9 mouse cellular contexts compared by ENCODE assay signal in the genomic region with DNA sequence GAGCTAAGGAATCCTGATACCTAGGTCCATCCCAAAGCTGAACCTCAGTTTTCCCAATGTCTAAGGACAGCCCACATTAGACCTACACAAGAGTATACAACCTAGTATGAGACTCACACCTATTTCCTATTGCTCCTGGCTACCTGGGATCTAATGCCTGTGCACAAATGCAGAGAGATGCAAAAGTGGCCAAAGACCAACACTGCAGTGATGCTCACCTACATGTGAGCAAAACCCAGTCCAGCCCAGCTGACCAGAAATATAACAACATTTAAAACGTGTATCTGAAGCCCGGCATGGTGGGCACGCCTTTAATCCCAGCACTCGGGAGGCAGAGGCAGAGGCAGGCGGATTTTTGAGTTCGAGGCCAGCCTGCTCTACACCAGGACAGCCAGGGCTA. TPM values are rescaled to one million over a fixed set of nuclear protein-coding genes. Genes with fewer than 3 reads are reported as not detected.
DNase-seq lines count a peak whose midpoint lies in the region; ATAC-seq lines count a peak whose summit lies in the region.
"Had no signal": no experiment of that assay in that cellular context is flagged by ENCODE, and none has a peak within 500 bp of the region (broad histone marks: within the 10 kb centered on the region; RNA-seq: fewer than 3 reads in every experiment).

No protein-coding gene starts in this region.

- DNase-seq in lung, postnatal 25 days (ENCODE audit: low spot score): no peak
- no peak for DNase-seq in liver, embryonic 11.5 days (ENCODE audit: low spot score)
- no peak for DNase-seq in natural killer cell, adult 2 months (ENCODE audit: low spot score in 2 of 2)
- no peak for DNase-seq in adrenal gland, postnatal 4 days (ENCODE audit: low spot score in 2 of 2)
- DNase-seq in adrenal gland, postnatal 25 days: no peak

- peaks cover 19% of the 10 kb centered on the region for H3K4me1 ChIP-seq in lung, embryonic 16.5 days (replicated peaks; ENCODE audit: control insufficient read depth, insufficient read depth, low read length)
- peaks cover 17% of the 10 kb centered on the region for H3K4me1 ChIP-seq in forebrain, embryonic 13.5 days
- peaks cover 14% of the 10 kb centered on the region for H3K4me1 ChIP-seq in liver, embryonic 11.5 days (replicated peaks; ENCODE audit: control insufficient read depth, insufficient read depth, low read length)
- H3K4me1 ChIP-seq in stomach, embryonic 15.5 days: peaks cover 4% of the 10 kb centered on the region; the same call in 1 of the 2 replicates

- no peak overlapping the region for H3K27ac ChIP-seq in lung, embryonic 16.5 days (ENCODE audit: low read length)
- H3K27ac ChIP-seq in forebrain, embryonic 13.5 days: no peak overlapping the region
- H3K27ac ChIP-seq in liver, embryonic 11.5 days (ENCODE audit: low read depth, low read length): no peak overlapping the region
- no peak overlapping the region for H3K27ac ChIP-seq in stomach, embryonic 15.5 days

- H3K27me3 ChIP-seq in lung, embryonic 16.5 days (ENCODE audit: control insufficient read depth, insufficient read depth, low read depth, low read length): no peaks in the 10 kb centered on the region
- peaks cover 12% of the 10 kb centered on the region; the same call in 1 of the 2 replicates for H3K27me3 ChIP-seq in forebrain, embryonic 13.5 days
- H3K27me3 ChIP-seq in liver, embryonic 11.5 days (replicated peaks; ENCODE audit: control insufficient read depth, insufficient read depth, low read length): no peaks in the 10 kb centered on the region
- H3K27me3 ChIP-seq in stomach, embryonic 15.5 days (replicated peaks): no peaks in the 10 kb centered on the region

- peak overlapping the region; percentile 85 for H3K4me3 ChIP-seq in lung, embryonic 16.5 days (ENCODE audit: low read length)
- peak overlapping the region; percentile 70 for H3K4me3 ChIP-seq in forebrain, embryonic 13.5 days
- peak overlapping the region; percentile 84 for H3K4me3 ChIP-seq in liver, embryonic 11.5 days (ENCODE audit: low read depth, low read length)
- H3K4me3 ChIP-seq in stomach, embryonic 15.5 days (replicated peaks): peak overlapping the region; percentile 77

- H3K9me3 ChIP-seq in lung, embryonic 16.5 days (ENCODE audit: control insufficient read depth, low read length): no peaks in the 10 kb centered on the region
- H3K9me3 ChIP-seq in forebrain, embryonic 13.5 days (replicated peaks): no peaks in the 10 kb centered on the region
- H3K9me3 ChIP-seq in liver, embryonic 11.5 days (ENCODE audit: control insufficient read depth, low read length): no peaks in the 10 kb centered on the region
- no peaks in the 10 kb centered on the region for H3K9me3 ChIP-seq in stomach, embryonic 15.5 days

- H3K36me3 ChIP-seq in lung, embryonic 16.5 days (ENCODE audit: control insufficient read depth, insufficient read depth, low read length): no peaks in the 10 kb centered on the region
- no peaks in the 10 kb centered on the region for H3K36me3 ChIP-seq in forebrain, embryonic 13.5 days (ENCODE audit: poor library complexity, severe bottlenecking)
- no peaks in the 10 kb centered on the region for H3K36me3 ChIP-seq in liver, embryonic 11.5 days (ENCODE audit: control insufficient read depth, insufficient read depth, low read length)
- no peaks in the 10 kb centered on the region for H3K36me3 ChIP-seq in stomach, embryonic 15.5 days

- no peak overlapping the region for H3K9ac ChIP-seq in lung, embryonic 16.5 days (ENCODE audit: low read length)
- H3K9ac ChIP-seq in forebrain, embryonic 13.5 days: no peak overlapping the region
- H3K9ac ChIP-seq in liver, embryonic 11.5 days (ENCODE audit: low read depth, low read length): no peak overlapping the region
- no peak overlapping the region for H3K9ac ChIP-seq in stomach, embryonic 15.5 days

- WGBS in lung, embryonic 16.5 days: 10% methylated on average over 6 of the region's 6 CpGs
- 13% methylated on average over 6 of the region's 6 CpGs for WGBS in forebrain, embryonic 13.5 days
- 6% methylated on average over 6 of the region's 6 CpGs for WGBS in liver, embryonic 11.5 days
- 19% methylated on average over 6 of the region's 6 CpGs for WGBS in stomach, embryonic 15.5 days

- no peak for ATAC-seq in lung, embryonic 16.5 days (ENCODE audit: low read depth)
- ATAC-seq in forebrain, embryonic 13.5 days: no peak
- peak; percentile 0; the same call in 1 of the 2 replicates for ATAC-seq in liver, embryonic 11.5 days (replicated peaks; ENCODE audit: low FRiP score)
- ATAC-seq in stomach, embryonic 15.5 days (ENCODE audit: insufficient read depth, low FRiP score, low read depth): no peak

- peak overlapping the region; percentile 53 for H3K4me2 ChIP-seq in lung, embryonic 16.5 days (ENCODE audit: low read depth, low read length)
- peak overlapping the region; percentile 62; the same call in 1 of the 2 replicates for H3K4me2 ChIP-seq in forebrain, embryonic 13.5 days
- H3K4me2 ChIP-seq in liver, embryonic 11.5 days: peak overlapping the region; percentile 63
- H3K4me2 ChIP-seq in stomach, embryonic 15.5 days: peak overlapping the region; percentile 54

RNA-seq across cellular contexts. Expression of gene Zfp213, which starts 18.2 kb away (rescaled TPM):
- polyA plus RNA-seq in lung, embryonic 16.5 days (2015; fragmentation: Nextera tagmentation; extraction: Ambion mirVana): 17.4 and 21.7 TPM in 2 replicates
- polyA plus RNA-seq in forebrain, embryonic 13.5 days (2015; fragmentation: Nextera tagmentation; extraction: Ambion mirVana): 20.7 and 22.4 TPM in 2 replicates
- 14.3 and 14.8 TPM in 2 replicates for polyA plus RNA-seq in liver, embryonic 11.5 days (2014; fragmentation: Nextera tagmentation; extraction: Ambion mirVana)
- polyA plus RNA-seq in stomach, embryonic 15.5 days (2015; fragmentation: Nextera tagmentation; extraction: Ambion mirVana): 16.1 and 18.8 TPM in 2 replicates
- 10 to 100 TPM in 1 of 2 experiments, 1 to 10 TPM in 1; 8.5 to 11.5 TPM for total RNA-seq in adrenal gland, postnatal 4 days (2021)
- 12.0 and 12.8 TPM in 2 replicates for total RNA-seq in adrenal gland, postnatal 25 days (2021)

RNA-seq across cellular contexts. Expression of gene Zfp13, which starts 53.4 kb away (rescaled TPM):
- 12.9 TPM in 2 replicates for polyA plus RNA-seq in lung, embryonic 16.5 days (2015; fragmentation: Nextera tagmentation; extraction: Ambion mirVana)
- 21.2 and 26.8 TPM in 2 replicates for polyA plus RNA-seq in forebrain, embryonic 13.5 days (2015; fragmentation: Nextera tagmentation; extraction: Ambion mirVana)
- 5.6 and 6.3 TPM in 2 replicates for polyA plus RNA-seq in liver, embryonic 11.5 days (2014; fragmentation: Nextera tagmentation; extraction: Ambion mirVana)
- polyA plus RNA-seq in stomach, embryonic 15.5 days (2015; fragmentation: Nextera tagmentation; extraction: Ambion mirVana): 10.3 and 12.7 TPM in 2 replicates
- total RNA-seq in adrenal gland, postnatal 4 days (2021): 10 to 100 TPM; 27.5 to 29.7 TPM
- total RNA-seq in adrenal gland, postnatal 25 days (2021): 11.1 and 12.8 TPM in 2 replicates

RNA-seq across cellular contexts. Expression of gene Zscan10, which starts 54.8 kb away (rescaled TPM):
- polyA plus RNA-seq in lung, embryonic 16.5 days (2015; fragmentation: Nextera tagmentation; extraction: Ambion mirVana): 0.26 and 0.36 TPM in 2 replicates
- polyA plus RNA-seq in forebrain, embryonic 13.5 days (2015; fragmentation: Nextera tagmentation; extraction: Ambion mirVana): 0.24 TPM in 1 of 2 replicates, not detected in the other
- polyA plus RNA-seq in liver, embryonic 11.5 days (2014; fragmentation: Nextera tagmentation; extraction: Ambion mirVana): 0.12 and 0.25 TPM in 2 replicates
- polyA plus RNA-seq in stomach, embryonic 15.5 days (2015; fragmentation: Nextera tagmentation; extraction: Ambion mirVana): 0.12 and 0.18 TPM in 2 replicates
- not detected for total RNA-seq in adrenal gland, postnatal 4 days (2021)
- total RNA-seq in adrenal gland, postnatal 25 days (2021): not detected in 2 replicates
- total RNA-seq: gastrocnemius, postnatal 4 days had no signal
